ENCODE assay signal across 16 mouse cellular contexts in the genomic region with DNA sequence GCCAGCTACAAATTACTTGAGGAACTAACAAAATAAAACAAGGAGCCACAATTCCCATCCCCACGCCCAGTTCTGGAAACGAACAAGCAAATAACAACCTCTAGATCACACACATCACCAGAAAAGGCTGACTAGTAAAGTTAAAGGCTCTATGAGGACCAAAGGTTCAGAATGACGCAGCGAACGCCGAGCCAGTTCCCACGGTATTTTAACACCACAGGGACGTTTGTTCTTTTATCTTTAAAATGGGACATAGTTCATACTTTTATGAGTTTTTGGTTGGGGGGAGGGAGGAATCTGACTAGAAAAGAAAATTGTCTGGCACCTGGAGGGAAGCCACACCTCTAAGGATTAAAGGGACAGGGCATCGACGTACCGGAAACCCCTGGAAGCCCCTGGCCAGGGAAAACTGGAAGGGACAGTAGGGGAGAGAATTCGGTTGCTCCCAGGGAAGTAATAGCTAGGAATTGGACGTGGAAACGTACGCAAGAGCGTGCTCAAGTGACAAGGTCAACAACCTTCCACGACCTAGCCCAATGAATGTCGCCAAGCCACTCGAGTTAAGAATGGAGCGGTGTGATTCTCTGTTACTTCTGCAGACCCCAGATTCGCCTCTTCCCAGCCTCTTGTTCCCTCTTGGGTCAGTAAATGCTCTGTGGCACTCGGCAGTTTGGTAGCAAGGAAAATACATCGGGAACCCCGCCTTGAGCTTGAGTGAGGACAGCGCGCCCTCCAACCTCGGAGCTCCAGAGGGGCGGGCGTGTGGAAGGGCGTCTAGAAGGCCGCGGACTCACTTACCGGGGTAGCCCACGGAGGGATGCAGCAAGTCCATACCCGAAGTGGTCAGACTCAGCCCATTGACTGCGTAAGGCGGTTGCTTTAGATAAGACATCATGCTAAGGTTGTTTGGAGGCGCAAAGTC. TPM values are rescaled to one million over a fixed set of nuclear protein-coding genes. Genes with fewer than 3 reads are reported as not detected.
A peak's percentile ranks its signal among the peaks of the same experiment; 100 is the strongest.
DNase-seq lines count a peak whose midpoint lies in the region; ATAC-seq and TF ChIP-seq lines count a peak whose summit lies in the region.
"Had no signal": no experiment of that assay in that cellular context is flagged by ENCODE, and none has a peak within 500 bp of the region (broad histone marks: within the 10 kb centered on the region; RNA-seq: fewer than 3 reads in every experiment).

No protein-coding gene starts in this region.

- DNase-seq in cerebellum, adult 2 months = no peak
- no peak for DNase-seq in cerebellum, adult 11 months
- peak; percentile 54 for DNase-seq in embryo, embryonic 10.5 days (ENCODE audit: low spot score)
- no peak for DNase-seq in adrenal gland, postnatal 36 days
- DNase-seq in right cerebral cortex, adult 2 months (ENCODE audit: low spot score in 2 of 2) = no peak
- DNase-seq in spleen, postnatal 4 days (ENCODE audit: low spot score in 2 of 2) = no peak
- DNase-seq: gastrocnemius, postnatal 10 days; heart, postnatal 36 days; liver; thymus, postnatal 36 days had no signal

- H3K4me3 ChIP-seq in cerebellum, adult 2 months (replicated peaks; ENCODE audit: insufficient read depth, low read depth, low read length) = peak overlapping the region; percentile 26
- H3K4me3 ChIP-seq in forebrain, embryonic 16.5 days (replicated peaks; ENCODE audit: low read length) = peak overlapping the region; percentile 13
- peak overlapping the region; percentile 69 for H3K4me3 ChIP-seq in midbrain, embryonic 13.5 days (replicated peaks)

- H3K36me3 ChIP-seq in forebrain, embryonic 16.5 days (ENCODE audit: control insufficient read depth, insufficient read depth) = no peaks in the 10 kb centered on the region
- H3K36me3 ChIP-seq in midbrain, embryonic 13.5 days = peaks cover 6% of the 10 kb centered on the region; the same call in 1 of the 2 replicates

- H3K4me2 ChIP-seq in forebrain, embryonic 16.5 days (ENCODE audit: low read length) = peak overlapping the region; percentile 10; the same call in 1 of the 2 replicates
- peak overlapping the region; percentile 74 for H3K4me2 ChIP-seq in midbrain, embryonic 13.5 days (replicated peaks)

- 41% methylated on average over 38 of the region's 38 CpGs for WGBS in cerebellum, adult 2 months
- 6% methylated on average over 38 of the region's 38 CpGs for WGBS in forebrain, embryonic 16.5 days
- WGBS in midbrain, embryonic 13.5 days = 4% methylated on average over 38 of the region's 38 CpGs

- H3K4me1 ChIP-seq in cerebellum, adult 2 months (ENCODE audit: control insufficient read depth, insufficient read depth, low read length) = no peaks in the 10 kb centered on the region
- H3K4me1 ChIP-seq in forebrain, embryonic 16.5 days (replicated peaks; ENCODE audit: control insufficient read depth, insufficient read depth, low read length) = peaks cover 18% of the 10 kb centered on the region
- peaks cover 63% of the 10 kb centered on the region for H3K4me1 ChIP-seq in midbrain, embryonic 13.5 days (replicated peaks)

- no peak overlapping the region for H3K9ac ChIP-seq in forebrain, embryonic 16.5 days (replicated peaks; ENCODE audit: low read depth, low read length)
- H3K9ac ChIP-seq in midbrain, embryonic 13.5 days (replicated peaks) = peak overlapping the region; percentile 97

- TF ChIP-seq CTCF in cerebellum, adult 2 months (IDR thresholded peaks at IDR 0.05; ENCODE audit: borderline replicate concordance, insufficient read depth, low read depth, low read length) = no peak

- H3K27ac ChIP-seq in cerebellum, adult 2 months (ENCODE audit: insufficient read depth, low read length) = no peak overlapping the region
- no peak overlapping the region for H3K27ac ChIP-seq in forebrain, embryonic 16.5 days (ENCODE audit: low read length)
- H3K27ac ChIP-seq in midbrain, embryonic 13.5 days = peak overlapping the region; percentile 83
- H3K27ac ChIP-seq: macrophage had no signal

- H3K27me3 ChIP-seq in cerebellum, adult 2 months (ENCODE audit: control insufficient read depth, insufficient read depth, low read length) = peaks cover 3% of the 10 kb centered on the region; the same call in 1 of the 2 replicates
- H3K27me3 ChIP-seq in forebrain, embryonic 16.5 days (replicated peaks; ENCODE audit: control insufficient read depth, insufficient read depth, low read length) = peaks cover 58% of the 10 kb centered on the region
- peaks cover 39% of the 10 kb centered on the region for H3K27me3 ChIP-seq in midbrain, embryonic 13.5 days

- no peaks in the 10 kb centered on the region for H3K9me3 ChIP-seq in forebrain, embryonic 16.5 days (ENCODE audit: control insufficient read depth, low read length)
- no peaks in the 10 kb centered on the region for H3K9me3 ChIP-seq in midbrain, embryonic 13.5 days

- 0 out of 2 replicates have a peak, but pooled peaks have one; percentile 44 for ATAC-seq in forebrain, embryonic 16.5 days
- ATAC-seq in midbrain, embryonic 13.5 days = 0 out of 2 replicates have a peak, but pooled peaks have one; percentile 16

- TF ChIP-seq POLR2A in cerebellum, adult 2 months (IDR thresholded peaks at IDR 0.05; ENCODE audit: borderline replicate concordance, insufficient read depth, low read length) = no peak

RNA-seq across cellular contexts. Expression of a gene that starts 11.7 kb away (rescaled TPM):
- 9.9 and 13.8 TPM in 2 replicates for polyA plus RNA-seq in cerebellum, adult 2 months (2012; rRNA removed)
- polyA plus RNA-seq in forebrain, embryonic 16.5 days (2015; fragmentation: Nextera tagmentation; extraction: Ambion mirVana) = 9.3 and 9.9 TPM in 2 replicates
- 133 and 155 TPM in 2 replicates for polyA plus RNA-seq in midbrain, embryonic 13.5 days (2015; fragmentation: Nextera tagmentation; extraction: Ambion mirVana)
- not detected for total RNA-seq in adrenal gland, postnatal 36 days (2021)
- total RNA-seq: common myeloid progenitor, adult 5-6 weeks; gastrocnemius, postnatal 10 days; heart, postnatal 36 days; neutrophil, adult 5-6 weeks had no signal
- polyA plus RNA-seq: macrophage; spleen, adult 2 months had no signal

Comparison
In these comparisons a context has a peak if more than half of its experiments do, and no peak if none do; other contexts are left out.
1. H3K4me3 ChIP-seq: peak in every context shown above with its lines; median percentile 69 in midbrain, embryonic 13.5 days; 26 in cerebellum, adult 2 months; 13 in forebrain, embryonic 16.5 days.